In the genomic region with DNA sequence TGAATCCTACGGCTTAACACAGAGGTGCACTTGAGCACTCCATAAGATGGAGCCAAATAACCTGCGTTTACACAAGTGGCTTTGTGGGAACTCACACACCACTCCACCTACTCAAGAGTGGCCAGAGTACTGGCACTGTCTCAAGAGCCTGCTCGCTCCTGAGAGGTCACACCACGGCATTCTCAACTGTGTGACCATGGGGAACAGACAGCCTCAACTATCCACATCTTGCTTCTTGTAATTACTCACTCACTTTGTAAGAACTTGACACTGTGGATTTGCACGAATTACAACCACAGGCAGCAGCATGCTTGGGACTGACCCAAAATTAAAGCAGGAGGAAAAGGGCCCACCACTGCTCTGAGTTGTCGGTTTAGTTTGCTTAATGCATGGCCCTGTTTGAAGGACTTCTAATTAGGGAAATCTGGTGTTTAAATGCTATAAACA, we compare ENCODE assay signal across 7 mouse cellular contexts. TPM values are rescaled to one million over a fixed set of nuclear protein-coding genes. Genes with fewer than 3 reads are reported as not detected.
DNase-seq lines count a peak whose midpoint lies in the region; ATAC-seq and TF ChIP-seq lines count a peak whose summit lies in the region.

No protein-coding gene starts in this region.

- peak; percentile 61 for TF ChIP-seq POLR2A in embryonic fibroblast, embryonic 13.5 days (IDR thresholded peaks at IDR 0.05; ENCODE audit: low read depth, low read length)

- no peaks in the 10 kb centered on the region for H3K9me3 ChIP-seq in limb, embryonic 12.5 days
- H3K9me3 ChIP-seq in midbrain, embryonic 12.5 days: no peaks in the 10 kb centered on the region

- intact Hi-C loops in heart, postnatal 14 days (cut with DNase I): loop anchor here (2.0 kb wide), 3 partner anchors 19 to 75 kb away; a partner anchor contains a TSS

- peak; percentile 17 to 35 for DNase-seq in B cell, adult 2 months
- peak; percentile 73 for DNase-seq in NIH3T3 (ENCODE audit: low read depth)
- peak; percentile 49 to 58 for DNase-seq in heart, postnatal 14 days
- no peak for DNase-seq in layer of hippocampus, adult 18-20 months (ENCODE audit: low spot score in 2 of 2)

- ATAC-seq in limb, embryonic 12.5 days (ENCODE audit: insufficient number of reproducible peaks, insufficient read depth, low FRiP score, low TSS enrichment, low read depth): peak; percentile 48; the same call in 1 of the 2 replicates
- ATAC-seq in midbrain, embryonic 12.5 days (ENCODE audit: low FRiP score, low read depth): no peak

- H3K4me2 ChIP-seq in limb, embryonic 12.5 days: peak overlapping the region; percentile 61
- H3K4me2 ChIP-seq in midbrain, embryonic 12.5 days (replicated peaks): peak overlapping the region; percentile 46

- no peak for TF ChIP-seq CTCF in embryonic fibroblast, embryonic 13.5 days (IDR thresholded peaks at IDR 0.05; ENCODE audit: borderline replicate concordance, insufficient read depth, low read length)

- WGBS in limb, embryonic 12.5 days: 6% methylated on average over 6 of the region's 6 CpGs
- 48% methylated on average over 6 of the region's 6 CpGs for WGBS in midbrain, embryonic 12.5 days

- peaks cover 2% of the 10 kb centered on the region; the same call in 1 of the 2 replicates for H3K4me1 ChIP-seq in embryonic fibroblast, embryonic 13.5 days (ENCODE audit: control insufficient read depth, insufficient read depth, low read length)
- peaks cover 19% of the 10 kb centered on the region for H3K4me1 ChIP-seq in limb, embryonic 12.5 days (replicated peaks)
- H3K4me1 ChIP-seq in midbrain, embryonic 12.5 days: peaks cover 13% of the 10 kb centered on the region

- H3K36me3 ChIP-seq in limb, embryonic 12.5 days: no peaks in the 10 kb centered on the region
- no peaks in the 10 kb centered on the region for H3K36me3 ChIP-seq in midbrain, embryonic 12.5 days

- H3K27me3 ChIP-seq in limb, embryonic 12.5 days: no peaks in the 10 kb centered on the region
- H3K27me3 ChIP-seq in midbrain, embryonic 12.5 days: no peaks in the 10 kb centered on the region

- peak overlapping the region; percentile 100 for H3K4me3 ChIP-seq in embryonic fibroblast, embryonic 13.5 days (ENCODE audit: insufficient read depth, low read length)
- H3K4me3 ChIP-seq in limb, embryonic 12.5 days (replicated peaks): peak overlapping the region; percentile 44
- H3K4me3 ChIP-seq in midbrain, embryonic 12.5 days: peak overlapping the region; percentile 27

- peak overlapping the region; percentile 100 for H3K27ac ChIP-seq in embryonic fibroblast, embryonic 13.5 days (ENCODE audit: insufficient read depth, low read length)
- H3K27ac ChIP-seq in limb, embryonic 12.5 days: peak overlapping the region; percentile 86
- no peak overlapping the region for H3K27ac ChIP-seq in midbrain, embryonic 12.5 days (replicated peaks)

- peak overlapping the region; percentile 46 for H3K9ac ChIP-seq in limb, embryonic 12.5 days (replicated peaks)
- no peak overlapping the region for H3K9ac ChIP-seq in midbrain, embryonic 12.5 days (replicated peaks)

RNA-seq across cellular contexts. Expression of a gene that starts 18.3 kb away (rescaled TPM):
- polyA plus RNA-seq in embryonic fibroblast, embryonic 13.5 days (2011; ENCODE audit: insufficient read length, low read depth, missing spikeins): 94.2 and 127 TPM in 2 replicates
- 10 to 100 TPM; 74.3 to 80.3 TPM for total RNA-seq in heart, postnatal 14 days (2021)
- 35.2 and 36.8 TPM in 2 replicates for polyA plus RNA-seq in limb, embryonic 12.5 days (2016; fragmentation: Nextera tagmentation; extraction: Ambion mirVana)
- 27.4 and 31.2 TPM in 2 replicates for polyA plus RNA-seq in midbrain, embryonic 12.5 days (2016; fragmentation: Nextera tagmentation; extraction: Ambion mirVana)
- 10 to 100 TPM; 68.7 to 75.7 TPM for total RNA-seq in layer of hippocampus, adult 18-20 months (2021)

RNA-seq across cellular contexts. Expression of a gene that starts 18.4 kb away (rescaled TPM):
- polyA plus RNA-seq in embryonic fibroblast, embryonic 13.5 days (2011; ENCODE audit: insufficient read length, low read depth, missing spikeins): 138 and 142 TPM in 2 replicates
- total RNA-seq in heart, postnatal 14 days (2021): 10 to 100 TPM; 68.1 to 80.6 TPM
- polyA plus RNA-seq in limb, embryonic 12.5 days (2016; fragmentation: Nextera tagmentation; extraction: Ambion mirVana): 403 and 416 TPM in 2 replicates
- polyA plus RNA-seq in midbrain, embryonic 12.5 days (2016; fragmentation: Nextera tagmentation; extraction: Ambion mirVana): 393 and 419 TPM in 2 replicates
- 100 to 1,000 TPM; 111 to 115 TPM for total RNA-seq in layer of hippocampus, adult 18-20 months (2021)

RNA-seq across cellular contexts. Expression of a gene that starts 25.8 kb away (rescaled TPM):
- 1.9 and 3.9 TPM in 2 replicates for polyA plus RNA-seq in embryonic fibroblast, embryonic 13.5 days (2011; ENCODE audit: insufficient read length, low read depth, missing spikeins)
- 1 to 10 TPM; 2.1 to 2.9 TPM for total RNA-seq in heart, postnatal 14 days (2021)
- polyA plus RNA-seq in limb, embryonic 12.5 days (2016; fragmentation: Nextera tagmentation; extraction: Ambion mirVana): 2.6 and 4.3 TPM in 2 replicates
- 1.5 and 2.4 TPM in 2 replicates for polyA plus RNA-seq in midbrain, embryonic 12.5 days (2016; fragmentation: Nextera tagmentation; extraction: Ambion mirVana)
- total RNA-seq in layer of hippocampus, adult 18-20 months (2021): 1 to 10 TPM; 1.1 to 1.4 TPM

Comparison
In these comparisons a context has a peak if more than half of its experiments do, and no peak if none do; other contexts are left out.
1. DNase-seq: peak in B cell, adult 2 months (2 of 2), NIH3T3 (single experiment) and heart, postnatal 14 days (2 of 2); none in layer of hippocampus, adult 18-20 months (0 of 2).
2. H3K4me3 ChIP-seq: peak in every context shown above with its lines; median percentile 100 in embryonic fibroblast, embryonic 13.5 days; 44 in limb, embryonic 12.5 days; 27 in midbrain, embryonic 12.5 days.